Mouse (Mus musculus) adrenal gland, adult 8-10 months (tissue): Measurements from ENCODE around the gene Ccdc97. TPM values are rescaled to one million over a fixed set of nuclear protein-coding genes. Genes with fewer than 3 reads are reported as not detected.

Source experiments
- total RNA-seq, 4 experiments: library from RNA; stranded (reverse); gene quantifications; 2 replicates each; pipeline ENCODE4 v1.2.4; 2022

Gene Ccdc97
- total RNA-seq, 4 experiments from 2014 or later, result 51.3 to 63.7 (median 56.9) TPM

Other genes starting within 250 kb of the Ccdc97 start
- gene Ceacam1, start 241.5 kb downstream of the Ccdc97 start, total RNA-seq, result 10 to 100 TPM in 3 of 4 experiments, 1 to 10 TPM in 1; 8.5 to 24.4 (median 17.2) TPM
- 1 to 10 TPM in 2 of 4 experiments, under 1 TPM in 2; 0.83 to 2.1 (median 1.4) TPM for gene Ceacam2, start 179.2 kb downstream of the Ccdc97 start, total RNA-seq
- gene Erich4, start 103.2 kb downstream of the Ccdc97 start, total RNA-seq, result not detected
- 10 to 100 TPM; 27.8 to 36.7 (median 32.8) TPM for gene Dmac2, start 99.7 kb downstream of the Ccdc97 start, total RNA-seq
- gene B3gnt8, start 92.4 kb downstream of the Ccdc97 start, total RNA-seq, result 1 to 10 TPM; 3.8 to 7.0 (median 4.5) TPM
- 100 to 1,000 TPM; 139 to 212 (median 169) TPM for gene Bckdha, start 60.1 kb downstream of the Ccdc97 start, total RNA-seq
- 10 to 100 TPM; 42.0 to 62.6 (median 51.4) TPM for gene Exosc5, start 59.9 kb downstream of the Ccdc97 start, total RNA-seq
- under 1 TPM in 1 of 4 experiments, not detected in 3; 0.77 TPM for gene Tmem91, start 43.9 kb downstream of the Ccdc97 start, total RNA-seq
- 10 to 100 TPM; 17.7 to 27.0 (median 21.4) TPM for gene B9d2, start 38.3 kb downstream of the Ccdc97 start, total RNA-seq
- gene Tgfb1, start 32.1 kb downstream of the Ccdc97 start, total RNA-seq, result 10 to 100 TPM; 23.8 to 41.1 (median 32.4) TPM
- 100 to 1,000 TPM in 3 of 4 experiments, 10 to 100 TPM in 1; 97.0 to 132 (median 119) TPM for gene Hnrnpul1, start 35.7 kb upstream of the Ccdc97 start, total RNA-seq
- gene Axl, start 69.6 kb upstream of the Ccdc97 start, total RNA-seq, result 10 to 100 TPM; 51.4 to 73.8 (median 64.5) TPM
- 1 to 10 TPM; 2.3 to 4.2 (median 3.2) TPM for gene Cyp2s1, start 97.8 kb upstream of the Ccdc97 start, total RNA-seq
- 10 to 100 TPM in 1 of 4 experiments, 1 to 10 TPM in 3; 1.5 to 17.1 (median 2.3) TPM for gene Cyp2b10, start 178.5 kb upstream of the Ccdc97 start, total RNA-seq